Mouse (Mus musculus): Measurements from ENCODE around the gene Klc1.

Klc1 gene

DNA sequence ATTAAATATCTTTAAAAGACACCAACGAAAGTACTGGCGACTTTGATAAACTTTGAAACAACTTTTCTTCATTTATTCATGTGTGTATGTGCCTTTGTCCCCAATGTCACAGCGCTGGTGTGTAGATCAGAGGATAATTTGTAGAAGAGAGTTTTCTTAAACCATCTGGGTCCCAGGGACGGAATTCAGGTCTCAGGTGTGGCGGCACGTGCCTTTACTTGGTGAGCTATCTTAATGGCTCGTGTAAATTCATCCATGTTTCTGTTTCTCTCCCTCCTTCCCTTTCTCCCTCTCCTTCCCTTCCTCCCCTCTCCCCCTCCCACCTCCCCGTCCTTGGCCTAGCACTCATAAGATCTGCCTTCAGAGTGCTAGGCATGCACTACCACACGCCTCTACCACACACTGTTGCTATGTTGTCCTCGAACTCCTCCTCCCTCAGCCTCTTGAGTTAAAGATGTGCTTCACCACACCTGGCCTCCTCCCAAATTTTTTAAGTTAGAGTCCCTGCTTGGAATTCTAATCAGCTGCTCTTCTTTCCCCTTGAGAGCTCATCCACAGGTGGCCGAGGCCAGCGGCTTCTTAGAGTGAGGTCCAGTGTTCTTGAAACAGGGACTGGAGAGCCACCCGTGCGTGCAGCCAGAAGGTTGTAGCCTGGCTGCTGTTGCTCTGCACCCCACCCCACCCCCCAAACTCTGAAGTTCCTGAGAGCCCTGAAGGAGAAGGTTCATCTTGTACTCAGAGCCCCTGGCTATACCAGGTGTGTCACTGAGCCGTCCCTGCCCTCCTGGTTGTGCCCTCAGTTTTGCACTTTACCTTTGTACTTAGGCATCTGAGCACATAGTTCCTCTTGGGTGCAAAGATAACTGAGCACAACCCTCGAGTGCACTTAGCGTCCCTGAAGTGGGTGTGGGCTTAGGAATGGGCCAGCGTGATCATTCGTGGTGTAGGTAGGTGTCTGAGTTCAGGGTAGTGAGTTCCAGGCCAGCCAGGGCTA lies 56.4 kb downstream of the Klc1 start:
- DNase-seq = peak; percentile 27

DNA sequence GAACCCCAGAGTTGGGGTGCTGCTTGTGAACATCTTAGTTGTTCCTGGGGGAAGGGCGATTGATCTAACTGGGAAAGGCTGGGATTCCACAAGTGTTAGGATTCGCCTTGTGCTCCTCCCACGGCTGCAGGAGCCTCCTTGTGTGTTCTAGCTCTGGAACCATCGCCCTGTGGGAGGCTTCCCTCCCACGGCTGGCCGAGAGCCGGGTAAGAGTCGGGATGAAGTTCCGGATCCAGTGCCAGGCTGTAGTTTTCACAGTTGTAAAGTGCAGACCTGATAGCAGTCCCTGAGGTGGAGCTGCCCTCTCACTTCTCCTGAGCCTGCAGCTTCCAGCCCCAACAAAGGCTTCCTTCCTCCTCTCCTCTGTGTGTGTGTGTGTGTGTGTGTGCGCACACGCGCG lies 57.9 kb downstream of the Klc1 start:
- DNase-seq = peak; percentile 6

DNA sequence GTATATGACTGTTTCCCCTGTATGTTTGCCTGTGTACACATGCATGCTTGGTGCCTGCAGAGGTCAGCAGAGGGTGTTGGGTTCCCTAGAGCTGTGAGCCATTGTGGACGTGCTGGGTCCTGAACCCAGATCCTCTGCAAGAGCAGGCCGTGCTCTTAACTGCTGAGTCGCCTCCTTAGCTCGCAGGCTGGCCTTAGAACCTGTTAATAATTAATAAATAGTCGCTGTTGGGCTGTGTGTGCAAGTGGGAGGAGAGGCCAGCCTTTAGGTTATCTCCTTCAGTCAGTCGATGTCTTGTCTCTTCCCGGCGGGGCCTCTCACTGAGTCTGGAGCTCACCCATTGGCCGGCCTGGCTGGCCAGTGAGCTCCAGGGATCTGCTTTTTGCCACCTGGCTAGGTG lies 58.3 kb downstream of the Klc1 start:
- DNase-seq = no peak

DNA sequence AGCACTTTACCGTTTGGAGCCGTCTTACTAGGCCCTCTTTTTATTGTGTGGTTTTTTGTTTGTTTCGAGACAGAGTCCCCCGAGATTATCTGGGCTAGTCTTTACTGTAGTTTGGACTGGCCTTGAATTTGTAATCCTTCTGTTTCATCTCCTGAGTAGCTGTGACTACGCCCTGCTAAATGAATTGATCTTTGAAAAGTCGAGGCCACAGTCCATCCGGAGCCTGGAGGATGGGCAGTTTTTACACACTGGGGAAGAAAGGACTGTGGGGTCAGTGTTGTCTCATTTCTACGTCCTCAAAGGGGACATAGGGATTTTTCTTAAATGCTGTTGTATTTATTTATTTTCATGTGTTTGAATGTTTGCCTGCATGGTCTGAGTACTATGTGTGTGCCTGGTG lies 59.3 kb downstream of the Klc1 start:
- DNase-seq = no peak

DNA sequence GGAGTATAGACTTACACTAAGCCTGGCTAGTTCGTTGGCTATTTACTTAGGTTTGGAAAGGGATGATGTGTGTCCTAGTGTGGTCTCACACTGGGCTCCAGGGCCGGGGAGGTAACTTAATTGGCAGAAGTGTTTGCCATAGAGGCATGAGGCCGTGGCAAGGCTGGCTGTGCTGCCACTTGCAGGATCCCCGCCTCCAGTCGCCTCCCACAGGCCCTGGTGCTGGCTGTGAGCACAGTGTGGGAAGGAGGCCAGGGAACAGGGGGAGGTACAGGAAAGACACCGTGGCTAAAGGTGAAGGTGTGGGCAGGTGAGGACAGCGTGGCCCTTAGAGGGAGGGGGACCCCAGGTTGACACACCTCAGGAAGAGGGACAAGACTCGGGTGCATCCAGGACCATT lies 61.3 kb downstream of the Klc1 start:
- no peak for DNase-seq

DNA sequence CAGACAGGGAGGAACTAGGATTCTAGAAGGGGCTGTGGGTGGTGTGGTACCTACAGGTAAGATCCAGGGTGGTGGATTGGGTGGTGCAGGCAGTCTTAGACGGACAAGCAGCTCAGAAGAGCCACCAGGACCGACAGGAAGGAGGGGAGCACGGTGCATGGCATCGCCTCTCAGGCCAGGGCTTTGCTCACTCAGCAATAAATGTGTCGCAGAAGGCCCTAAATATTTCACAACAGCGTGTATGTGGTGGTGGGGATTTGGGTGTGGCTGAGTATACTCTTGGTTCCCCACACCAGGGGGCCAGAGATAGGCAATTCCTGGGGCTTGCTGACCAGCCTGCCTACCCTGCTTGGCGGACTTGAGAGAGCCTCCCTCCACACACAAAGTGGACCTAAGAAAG lies 62.1 kb downstream of the Klc1 start:
- no peak for DNase-seq

DNA sequence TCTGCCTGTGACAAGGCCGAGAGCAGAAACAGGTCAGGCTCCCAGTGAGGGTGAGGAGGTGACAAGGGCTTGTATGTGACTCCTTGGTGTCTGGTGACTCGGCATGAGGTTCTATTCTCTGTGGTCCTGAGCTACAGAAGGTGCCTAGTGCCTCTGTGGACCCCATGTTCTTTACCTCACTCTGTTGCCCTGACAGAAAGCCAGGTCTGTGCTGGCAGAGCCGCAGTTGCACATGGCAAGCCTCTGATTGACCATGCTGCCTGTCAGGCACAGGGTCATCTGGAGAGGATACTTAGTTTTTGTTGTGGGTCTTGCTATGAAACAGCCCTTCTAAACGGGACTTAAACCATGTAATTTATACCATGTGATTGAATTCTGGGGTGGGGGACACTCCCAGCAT lies 63.3 kb downstream of the Klc1 start:
- no peak for DNase-seq

DNA sequence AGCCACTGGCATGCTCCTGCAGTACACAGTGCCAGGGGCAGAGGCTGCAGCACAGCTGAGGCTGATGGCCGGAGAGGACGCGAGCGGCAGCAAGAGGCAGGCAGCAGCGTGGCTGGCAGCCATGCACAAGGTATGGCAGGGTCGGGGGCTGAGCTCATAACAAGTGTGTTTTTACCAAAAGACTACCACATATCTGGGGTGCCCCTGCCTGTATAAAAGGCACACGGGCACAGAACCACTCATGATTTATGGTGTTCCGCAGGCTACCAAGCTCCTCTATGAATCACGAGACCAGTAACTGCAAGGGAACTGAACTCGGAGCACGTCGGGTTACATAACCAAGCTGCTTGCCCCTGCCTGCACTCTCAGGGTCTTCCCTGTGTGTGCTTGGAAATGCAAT lies 68.9 kb downstream of the Klc1 start:
- no peak for DNase-seq

DNA sequence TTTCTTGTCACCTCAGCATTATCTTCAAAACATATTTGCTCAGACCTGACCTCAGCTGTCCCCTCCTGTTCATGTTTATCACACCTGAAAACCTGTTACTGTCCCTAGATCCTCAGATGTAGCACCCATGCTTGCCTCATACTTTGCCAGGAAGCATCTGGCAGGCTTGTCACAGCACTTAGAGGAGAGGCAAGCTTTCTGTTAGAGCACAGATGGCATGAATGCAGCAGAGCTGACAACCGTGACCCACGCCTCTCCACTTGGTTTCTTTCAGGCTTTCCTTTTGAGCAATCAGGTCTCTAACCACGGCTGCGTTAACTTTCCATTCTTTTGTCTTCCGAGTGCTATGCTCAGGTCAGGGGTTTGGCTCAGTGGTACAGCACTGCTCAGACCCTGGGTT lies 70.8 kb downstream of the Klc1 start:
- no peak for DNase-seq

DNA sequence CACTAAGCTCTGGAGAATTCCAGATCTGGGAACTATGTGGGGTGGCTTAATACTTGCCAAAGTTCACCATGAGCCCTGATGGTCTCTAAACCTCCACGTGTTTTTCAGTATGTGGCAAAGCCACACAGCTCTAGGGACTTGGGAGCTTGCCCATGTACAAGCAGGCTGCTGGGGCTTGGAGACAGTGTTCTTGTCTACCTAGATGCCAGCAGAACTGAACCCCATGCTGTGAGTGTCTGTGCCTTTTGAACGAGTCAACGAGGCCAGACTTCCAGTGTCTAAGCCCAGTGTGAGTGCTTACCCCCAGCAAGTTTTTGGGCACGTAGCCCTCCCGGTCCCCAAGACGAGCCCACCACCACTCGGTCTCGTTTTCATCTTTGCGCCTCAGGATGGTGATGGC lies 71.3 kb downstream of the Klc1 start:
- DNase-seq = no peak

DNA sequence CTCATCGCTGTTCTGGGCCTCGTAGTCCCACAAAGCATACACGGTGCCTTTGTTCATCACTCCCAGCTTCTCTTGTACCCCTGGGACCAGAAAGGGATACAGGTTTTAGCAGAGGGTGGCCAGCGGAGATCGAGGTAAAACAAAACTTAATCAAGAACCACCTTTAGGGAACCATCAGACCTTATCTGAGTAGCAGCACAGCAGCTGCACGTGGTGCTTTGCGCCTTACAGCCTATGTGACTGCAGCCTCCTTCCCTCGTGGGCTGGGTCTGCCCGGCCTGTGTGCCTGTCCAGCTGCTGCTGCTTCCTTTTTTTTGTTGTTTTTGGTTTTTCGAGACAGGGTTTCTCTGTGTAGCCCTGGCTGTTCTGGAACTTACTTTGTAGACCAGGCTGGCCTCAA lies 71.7 kb downstream of the Klc1 start:
- no peak for DNase-seq

DNA sequence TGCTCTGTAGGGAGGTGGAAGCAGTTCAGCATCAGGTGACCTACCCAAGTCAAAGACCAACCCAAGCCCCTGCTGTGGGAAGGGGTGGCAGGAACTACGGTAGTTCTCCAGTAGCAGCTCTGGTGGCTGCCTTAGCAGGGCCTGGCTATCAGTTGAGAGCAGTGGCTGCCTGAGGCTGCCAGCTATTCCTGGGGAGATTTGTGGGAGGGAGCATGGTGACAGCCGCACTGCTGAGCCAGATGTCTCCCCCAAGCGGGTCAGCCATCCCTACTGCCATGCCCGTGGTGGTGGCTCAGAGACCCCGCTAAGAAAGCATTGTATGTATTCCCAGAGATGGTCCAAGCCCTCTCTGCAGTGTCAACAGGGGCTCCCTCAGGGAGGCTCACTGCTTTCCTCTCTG lies 74.0 kb downstream of the Klc1 start:
- no peak for DNase-seq

DNA sequence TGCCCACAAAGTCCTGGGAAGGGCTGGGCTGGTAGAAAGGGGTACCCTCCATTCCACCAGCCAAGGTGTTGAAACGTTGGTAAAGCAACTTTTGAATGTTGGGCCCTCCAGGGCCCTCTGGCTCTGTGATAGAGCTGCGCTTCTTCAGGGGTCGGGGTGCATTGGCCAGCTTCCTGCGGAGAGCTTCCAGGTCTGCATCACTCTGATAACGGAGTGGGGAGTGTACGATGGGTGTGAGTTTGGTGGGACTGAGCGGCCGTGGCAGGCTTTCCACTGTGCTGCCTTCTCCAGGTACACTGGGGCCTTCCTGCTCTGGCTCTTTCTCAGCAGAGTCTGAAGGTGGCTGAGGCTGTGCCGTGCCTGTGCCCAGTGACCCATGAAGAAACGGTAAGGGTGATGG lies 74.8 kb downstream of the Klc1 start:
- DNase-seq = no peak

DNA sequence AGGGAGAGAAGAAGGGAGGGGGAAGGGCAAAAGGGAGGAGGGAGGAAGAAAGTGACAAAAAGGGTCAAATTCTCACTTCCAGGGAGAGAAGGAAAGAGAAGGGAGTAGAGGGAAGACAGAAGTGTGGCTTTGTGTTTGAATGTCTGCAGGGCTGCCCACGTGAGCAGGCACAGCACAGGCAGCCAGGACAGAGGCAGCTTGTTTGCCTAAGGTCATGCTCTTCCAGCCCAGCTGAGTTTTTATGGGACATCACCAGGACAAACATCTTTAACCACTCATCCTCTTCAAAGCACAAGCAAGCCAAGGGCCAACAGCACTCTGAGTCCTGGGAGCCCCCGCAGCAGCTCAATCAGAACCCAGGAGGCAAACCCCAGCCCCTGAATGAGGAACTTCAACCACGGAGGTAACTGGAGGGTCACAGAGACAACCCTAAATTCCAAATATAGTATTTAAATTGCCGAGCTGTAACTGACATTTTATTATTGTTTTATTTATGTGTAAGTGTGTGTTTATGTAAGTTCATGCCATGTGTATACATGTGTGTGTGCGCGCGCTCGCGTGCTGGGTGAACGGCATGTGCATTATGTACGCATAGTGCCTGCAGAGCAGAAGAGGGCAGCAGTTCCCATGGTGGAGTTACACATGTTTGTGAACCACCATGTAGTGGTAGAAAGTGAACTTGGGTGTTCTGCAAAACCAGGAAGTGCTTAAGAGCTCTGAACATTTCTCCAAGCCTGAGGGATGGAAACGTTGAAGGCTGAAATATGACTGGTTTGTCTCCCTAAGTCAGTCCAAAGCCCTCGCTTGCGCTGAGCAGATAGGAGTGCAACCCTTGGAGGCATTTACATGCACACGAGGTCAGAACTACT lies 84.2 kb downstream of the Klc1 start:
- peak; percentile 7 for DNase-seq

DNA sequence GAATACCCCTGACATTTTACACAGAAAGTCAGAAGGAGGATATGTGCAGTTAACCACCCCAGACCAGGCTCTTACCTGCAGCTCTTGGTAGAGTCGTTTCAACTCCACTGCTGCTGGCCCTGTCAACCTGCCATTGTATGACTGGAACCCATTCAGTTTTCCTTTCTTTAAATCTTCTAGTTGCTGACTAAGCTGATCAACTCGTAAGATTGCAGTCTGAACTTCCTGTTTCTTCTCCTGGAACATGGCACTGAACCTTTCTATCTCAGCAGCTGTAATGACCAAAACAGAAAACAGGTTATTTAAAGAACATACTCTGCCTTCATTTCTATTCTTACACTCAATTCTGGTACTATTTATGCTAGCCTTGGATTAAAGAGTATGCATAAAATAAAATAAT lies 84.8 kb downstream of the Klc1 start:
- no peak for DNase-seq

DNA sequence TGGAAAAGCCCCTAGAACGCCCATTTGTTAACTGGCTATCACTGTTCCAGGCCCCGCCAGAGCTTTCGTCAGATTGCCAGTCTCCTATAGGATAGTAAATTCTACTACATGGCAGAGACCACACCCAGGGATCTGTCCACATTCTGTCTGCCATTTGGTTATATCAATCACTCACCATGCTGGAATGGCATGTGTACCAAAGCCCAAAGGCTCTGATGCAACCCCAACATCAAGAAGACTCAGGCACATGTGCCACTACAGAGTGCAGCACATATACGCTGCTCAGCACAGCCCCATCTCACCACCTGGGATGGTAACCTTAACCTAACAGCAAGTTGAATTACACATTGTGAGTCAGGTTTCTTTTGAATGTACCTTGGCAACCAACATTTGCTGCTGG lies 87.3 kb downstream of the Klc1 start:
- no peak for DNase-seq

DNA sequence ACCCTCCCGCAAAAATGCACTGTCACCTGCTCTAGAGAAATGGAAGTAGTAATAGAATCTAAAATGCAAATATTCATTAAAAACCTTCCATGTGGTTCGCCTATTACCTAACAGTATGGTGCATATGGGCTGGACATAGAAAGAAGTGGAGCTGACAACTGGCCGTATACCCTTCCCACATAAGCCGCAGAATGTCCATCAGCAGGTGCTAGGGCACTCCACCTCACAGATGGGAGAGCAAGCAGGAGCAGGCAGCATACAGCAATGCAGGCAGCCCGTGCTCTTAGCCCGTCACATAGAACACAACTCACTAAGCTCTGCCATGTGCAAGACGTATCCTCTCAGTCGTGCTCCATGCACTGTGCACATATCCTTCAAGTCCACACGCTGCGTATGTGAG lies 88.2 kb downstream of the Klc1 start:
- DNase-seq = no peak

DNA sequence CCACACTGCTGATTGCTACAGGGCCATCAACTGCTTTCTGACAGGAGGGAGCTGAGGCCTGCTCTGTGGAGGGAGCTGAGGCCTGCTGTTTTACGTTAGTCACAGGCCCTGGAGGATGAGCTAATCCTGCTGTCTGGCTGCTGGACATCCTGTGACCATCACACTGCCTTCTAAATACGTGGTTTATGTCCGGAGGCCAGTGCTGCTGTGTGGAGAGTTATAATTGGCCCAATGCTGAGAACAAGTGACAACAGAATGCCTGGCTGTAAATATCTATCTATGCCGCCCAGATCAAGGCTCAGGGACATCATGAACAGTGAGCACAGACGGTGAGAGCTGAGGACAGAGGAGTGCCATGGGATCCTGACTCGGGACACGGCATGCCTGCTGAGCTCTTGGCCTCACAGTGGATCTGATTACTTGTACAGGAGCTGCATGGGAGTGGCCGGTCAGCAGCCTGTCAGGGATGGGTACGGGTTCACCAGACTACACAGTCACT lies 89.7 kb downstream of the Klc1 start:
- peak; percentile 9 for DNase-seq

DNA sequence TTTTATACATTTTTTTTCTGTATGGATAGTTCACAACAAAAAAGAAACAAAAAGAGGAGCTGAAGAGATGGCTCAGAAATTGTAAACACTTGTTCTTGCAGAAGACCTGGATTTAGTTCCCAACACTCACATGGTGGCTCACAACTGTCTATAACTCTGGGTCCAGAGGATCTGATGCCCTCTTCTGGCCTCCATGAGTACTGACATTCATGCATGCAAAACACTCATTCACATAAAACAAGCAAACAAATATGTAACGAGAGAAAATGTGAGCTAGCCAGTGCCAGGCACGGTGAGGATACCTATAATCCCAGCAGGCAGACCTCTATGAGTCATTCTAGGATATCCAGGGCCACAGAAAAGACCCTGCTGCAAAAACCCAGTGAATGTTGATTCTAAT lies 92.6 kb downstream of the Klc1 start:
- no peak for DNase-seq

DNA sequence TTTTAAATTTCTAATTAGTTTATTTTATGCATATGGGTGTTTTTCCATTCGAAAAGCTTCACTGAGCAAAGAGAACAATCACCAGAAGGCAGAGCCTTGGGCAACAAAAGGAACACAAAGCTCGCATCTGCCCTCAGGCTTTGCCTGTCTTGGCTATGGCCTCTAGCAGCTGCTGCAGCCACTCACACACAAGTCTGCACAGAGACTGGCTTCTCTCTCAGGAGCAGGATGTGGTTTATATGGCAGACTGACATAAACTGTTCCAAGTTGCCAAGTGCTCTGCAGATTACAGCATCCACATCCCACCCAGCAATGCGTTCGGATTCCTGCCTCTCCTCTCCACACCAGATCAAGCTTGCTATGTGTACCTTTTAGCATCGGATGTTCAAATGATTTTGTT lies 93.1 kb downstream of the Klc1 start:
- no peak for DNase-seq

DNA sequence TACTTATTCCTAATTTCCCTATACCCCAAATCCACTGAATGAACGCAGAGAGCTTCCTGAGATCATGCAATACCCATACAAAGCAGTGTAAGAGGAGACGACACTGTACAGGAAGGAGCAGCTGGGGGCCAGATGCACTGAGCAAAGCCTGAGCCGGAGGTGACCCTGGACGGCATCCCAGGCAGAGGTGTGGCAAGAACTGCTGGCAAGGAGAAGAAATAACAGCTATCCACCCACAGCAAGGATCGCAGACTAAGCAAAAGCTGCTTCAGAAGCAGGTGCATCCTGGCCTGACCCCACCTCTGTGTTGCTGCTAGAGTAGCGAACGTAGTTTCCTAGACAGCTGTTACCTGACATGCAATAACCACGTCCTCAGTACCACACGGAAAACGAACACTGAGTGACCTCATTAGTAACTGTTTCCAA lies 94.4 kb downstream of the Klc1 start:
- DNase-seq = no peak

DNA sequence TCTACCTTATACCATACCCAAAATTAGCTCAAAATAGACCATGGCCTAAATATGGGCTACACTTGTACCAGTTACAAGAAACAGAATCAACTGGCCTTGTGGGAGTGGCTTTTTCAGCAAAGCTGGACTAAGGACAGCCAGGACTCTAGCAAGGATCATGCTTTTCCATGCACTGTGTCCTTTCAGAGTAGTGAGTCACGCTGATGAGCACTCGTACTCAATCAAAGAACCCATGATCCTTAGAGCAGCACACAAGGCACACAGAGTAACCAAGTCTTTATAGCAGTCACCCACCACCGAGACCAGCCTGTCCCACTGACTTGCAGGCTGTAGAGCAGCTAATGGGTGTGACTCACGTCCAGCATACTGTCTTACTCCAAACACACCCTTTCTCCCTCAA lies 94.9 kb downstream of the Klc1 start:
- no peak for DNase-seq

DNA sequence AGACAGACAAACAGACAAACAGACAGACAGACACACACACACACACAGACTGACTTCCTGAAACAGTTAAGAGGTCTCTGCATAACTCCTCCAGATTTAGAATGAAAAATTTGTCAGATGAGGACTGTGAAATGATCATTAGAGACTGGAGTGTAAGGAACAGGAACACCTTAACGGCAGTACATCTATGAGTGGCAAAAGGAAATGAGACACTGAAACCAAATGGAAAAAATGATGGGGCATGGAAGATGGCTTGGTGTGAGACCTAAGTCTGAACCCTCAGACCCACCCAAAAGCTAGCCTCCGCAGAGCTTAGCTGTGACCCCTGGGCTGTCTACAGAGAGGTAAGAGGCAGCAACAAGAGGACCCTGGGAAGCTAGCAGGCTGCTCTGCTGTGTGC lies 96.8 kb downstream of the Klc1 start:
- DNase-seq = no peak
